Mouse (Mus musculus) cerebellum, adult 11 months (tissue): Measurements from ENCODE around the gene Hs6st3.

Experiments used
- DNase-seq: peaks from one replicate; pipeline ENCODE4 v3.0.0; 2022

Gene Hs6st3

DNA sequence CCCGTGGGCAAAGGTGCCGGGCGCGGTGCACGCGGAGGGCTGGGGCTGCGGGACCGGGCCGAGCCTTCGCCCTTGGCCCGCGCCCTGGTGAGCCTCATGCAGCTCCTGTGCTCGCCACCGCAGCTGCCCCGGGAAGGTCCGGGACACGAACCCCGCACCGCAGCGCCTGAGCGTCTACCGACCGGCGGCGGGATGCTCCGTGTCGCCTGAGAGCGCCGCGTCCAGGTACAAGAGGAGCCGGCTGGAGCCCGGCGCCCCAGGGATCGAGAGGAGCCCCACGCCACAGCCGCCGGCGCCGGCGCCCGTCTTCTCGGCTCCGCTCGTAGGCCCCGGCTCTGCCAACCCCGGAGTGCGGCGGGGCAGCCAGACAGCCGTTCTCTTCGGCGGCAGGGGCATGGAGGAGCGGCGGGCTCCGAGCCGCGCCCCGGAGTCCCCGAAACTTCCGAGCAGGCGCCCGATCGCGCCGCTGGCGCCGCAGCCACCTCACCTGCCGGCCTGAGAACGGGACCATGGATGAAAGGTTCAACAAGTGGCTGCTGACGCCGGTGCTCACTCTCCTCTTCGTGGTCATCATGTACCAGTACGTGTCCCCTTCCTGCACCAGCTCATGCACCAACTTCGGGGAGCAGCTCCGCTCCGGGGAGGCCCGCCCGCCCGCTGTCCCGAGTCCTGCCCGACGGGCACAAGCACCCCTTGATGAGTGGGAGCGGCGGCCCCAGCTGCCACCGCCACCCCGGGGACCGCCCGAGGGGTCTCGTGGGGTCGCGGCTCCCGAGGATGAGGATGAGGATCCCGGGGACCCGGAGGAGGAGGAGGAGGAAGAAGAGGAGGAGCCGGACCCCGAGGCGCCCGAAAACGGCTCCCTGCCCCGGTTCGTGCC, at the start of gene Hs6st3:
Hs6st3 (plus strand) TSS at position 436 of the 880 bp plus-strand sequence.
- DNase-seq, result peak; percentile 27

DNA sequence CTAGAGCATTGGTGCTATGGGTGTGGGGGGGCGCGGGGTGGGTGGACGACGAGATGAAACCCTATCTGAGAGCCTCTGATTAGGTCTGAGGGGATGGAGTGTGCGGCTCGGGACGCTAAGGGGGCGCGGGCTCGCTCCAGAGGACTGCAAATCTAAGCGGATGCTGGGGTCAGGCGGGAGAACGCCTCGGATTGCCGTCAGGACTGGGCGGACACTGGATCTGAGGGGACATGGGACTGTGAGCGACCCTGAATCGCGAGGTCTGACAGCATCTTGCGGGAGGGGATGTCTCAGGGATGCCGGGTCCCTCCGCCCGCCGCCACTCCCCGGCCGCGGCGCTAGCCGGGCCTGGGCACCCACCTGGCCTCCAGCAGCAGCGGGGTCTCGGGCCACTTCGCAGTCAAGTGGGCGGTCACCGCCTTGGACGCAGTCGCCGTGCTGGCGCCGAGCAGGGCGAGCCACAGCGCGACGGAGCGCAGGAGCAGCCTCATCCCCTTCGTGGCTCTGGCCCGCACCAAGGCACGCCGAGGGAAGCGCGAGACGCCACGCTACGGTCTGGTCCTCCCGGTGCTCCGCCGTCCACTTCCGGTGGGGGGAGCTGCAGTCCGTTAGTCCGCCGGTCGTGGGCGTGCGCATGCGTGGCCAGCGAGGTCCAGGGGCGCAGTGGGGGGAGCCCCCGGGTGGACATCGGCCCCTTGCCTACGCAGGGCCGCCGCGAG, 39.1 kb upstream of the Hs6st3 start, which contains the start of gene Uggt2:
Uggt2 (minus strand) TSS at position 580 of the 719 bp plus-strand sequence.
- peak; percentile 94 for DNase-seq

- DNase-seq, result no peak
Observed at GRCm38 (mm10) chr14:119099570-119099891, 38.6 kb upstream of the Hs6st3 start.

DNA sequence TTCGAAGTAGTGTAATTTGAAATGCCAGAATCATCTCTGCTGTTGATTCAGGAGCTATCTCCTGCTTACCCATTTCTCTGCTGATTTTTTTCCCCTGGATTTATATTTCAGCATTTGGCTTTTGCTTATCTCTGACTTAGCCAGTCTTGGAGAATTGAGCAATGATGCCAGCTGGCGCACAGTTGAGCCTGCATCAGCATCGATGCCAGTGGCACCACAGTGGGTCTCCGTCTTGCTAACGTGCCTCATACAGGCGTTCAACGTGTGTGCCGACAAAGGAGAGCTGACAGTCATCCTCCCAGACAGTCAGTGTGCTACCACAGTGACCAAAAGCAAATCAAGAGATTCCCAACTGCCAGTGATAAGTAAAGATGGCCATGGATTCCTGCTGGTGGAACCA, 30.6 kb upstream of the Hs6st3 start:
- DNase-seq, result peak; percentile 11

DNA sequence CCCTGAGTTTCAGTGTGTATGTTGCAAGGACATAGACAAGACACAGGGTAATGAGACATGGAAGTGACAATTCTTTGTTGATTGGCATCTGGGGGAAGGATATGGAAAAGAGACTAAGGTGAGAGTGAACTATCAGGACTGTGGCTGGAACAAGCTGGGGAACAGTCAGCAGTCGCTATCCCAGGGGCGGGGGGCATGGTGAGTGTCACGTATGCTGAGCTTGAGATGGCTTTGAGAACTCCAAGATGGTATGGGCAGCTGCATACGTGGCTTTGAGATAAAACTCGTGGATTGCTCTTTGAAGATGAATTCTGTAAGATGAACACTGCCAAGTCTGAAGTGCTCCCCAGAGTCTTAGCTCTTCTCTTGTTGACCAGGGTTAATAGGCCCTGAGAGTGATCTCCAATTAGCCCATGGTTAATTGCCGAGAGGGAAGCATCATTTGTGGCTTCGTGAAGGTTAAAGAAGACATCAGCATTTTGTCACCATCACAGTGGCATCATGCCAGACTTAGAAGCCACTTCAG, 29.3 kb upstream of the Hs6st3 start:
- DNase-seq, result no peak

DNA sequence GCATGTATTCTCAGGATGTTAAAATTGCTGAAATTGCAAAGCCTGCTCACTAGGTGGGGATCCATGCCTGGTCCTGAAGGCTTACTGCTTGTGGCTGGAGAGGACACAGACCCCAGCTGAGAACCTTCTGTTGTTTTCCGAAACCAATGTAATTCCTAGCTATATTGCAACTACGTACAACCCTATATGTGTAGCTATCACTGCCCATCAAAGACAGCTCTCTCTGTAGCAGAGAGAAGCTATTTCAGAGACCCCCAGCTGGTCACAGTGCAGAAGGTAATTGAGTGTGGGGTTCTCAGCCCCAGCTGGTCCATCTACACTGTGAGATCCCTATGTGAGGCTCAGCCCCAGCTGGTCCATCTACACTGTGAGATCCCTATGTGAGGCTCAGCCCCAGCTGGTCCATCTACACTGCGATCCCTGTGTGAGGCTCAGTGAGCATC, 28.3 kb upstream of the Hs6st3 start:
- no peak for DNase-seq

DNA sequence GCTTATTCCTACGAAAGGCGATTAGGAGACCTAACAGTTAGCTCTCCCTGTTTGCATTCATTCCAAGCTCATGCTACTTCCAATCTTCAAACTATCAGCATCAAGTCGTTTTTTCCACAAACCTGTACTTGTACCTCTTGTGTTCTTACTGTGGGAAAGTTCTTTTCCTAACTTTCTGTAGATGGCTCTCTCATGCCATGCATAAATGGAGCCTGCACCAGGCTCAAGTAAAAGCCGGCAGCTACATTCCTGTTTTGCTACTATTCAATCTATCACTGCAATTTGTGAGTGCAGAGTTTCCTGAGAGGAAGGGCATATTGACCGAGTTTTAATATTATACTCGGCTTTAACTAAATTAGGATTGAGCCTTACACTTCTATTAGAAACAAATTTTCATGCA, 25.6 kb upstream of the Hs6st3 start:
- no peak for DNase-seq

DNA sequence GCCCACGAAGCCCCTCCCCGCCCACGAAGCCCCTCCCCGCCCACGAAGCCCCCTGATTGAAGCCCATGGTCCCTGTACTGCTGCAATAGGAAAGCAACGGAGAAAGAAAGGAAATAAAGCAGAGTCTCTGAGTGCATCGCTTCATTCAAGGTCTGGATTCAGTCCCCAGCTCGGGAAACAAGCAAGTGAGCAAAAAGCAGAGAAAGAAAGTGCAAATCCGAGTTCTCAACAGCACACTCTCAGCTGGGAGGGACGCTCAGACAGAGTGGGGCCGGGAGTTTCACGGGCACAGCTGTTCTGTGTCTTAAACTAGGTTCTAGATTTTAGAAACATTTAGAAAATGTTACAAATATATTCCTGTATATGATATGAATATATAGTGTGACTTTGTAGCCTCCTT, 14.6 kb upstream of the Hs6st3 start:
- DNase-seq, result no peak

DNA sequence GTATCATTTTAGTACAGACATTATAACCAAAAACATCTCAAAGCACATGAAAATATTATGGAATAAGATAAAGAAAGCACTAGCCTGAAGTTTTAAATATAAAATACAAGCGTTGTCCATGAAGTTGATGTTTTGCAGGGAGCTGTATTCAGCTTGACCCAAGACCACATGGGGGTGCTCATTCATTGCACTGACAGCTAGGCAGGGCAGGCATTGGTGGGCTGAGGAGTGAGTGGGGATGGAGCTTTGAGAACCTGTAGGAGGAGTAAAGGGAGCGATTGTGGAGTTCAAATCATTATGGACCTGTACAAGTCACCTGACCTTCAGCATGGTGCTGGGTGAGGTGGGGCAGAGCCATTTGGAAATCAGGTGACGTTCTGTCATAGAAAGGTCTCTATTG, 14.1 kb upstream of the Hs6st3 start:
- no peak for DNase-seq

DNA sequence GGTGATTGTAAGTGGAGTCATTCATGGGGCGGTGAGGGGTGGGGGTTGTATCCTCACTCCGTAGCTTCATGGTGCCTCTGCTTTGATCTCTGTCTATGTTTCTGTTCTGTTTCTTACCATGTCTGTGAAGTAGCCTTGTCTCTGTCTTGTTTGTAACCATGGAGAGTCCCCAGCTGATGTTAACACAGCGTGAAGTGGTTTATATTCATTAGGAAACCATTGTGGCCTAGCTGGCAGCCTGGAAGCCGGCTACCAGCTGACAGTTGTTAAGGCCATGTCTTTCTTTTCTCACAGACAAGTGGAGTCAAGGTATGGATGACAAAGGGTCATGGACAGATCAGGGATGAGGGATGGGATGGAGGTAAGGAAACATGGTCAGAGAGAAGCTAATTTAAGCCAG, 12.3 kb upstream of the Hs6st3 start:
- DNase-seq, result no peak

DNA sequence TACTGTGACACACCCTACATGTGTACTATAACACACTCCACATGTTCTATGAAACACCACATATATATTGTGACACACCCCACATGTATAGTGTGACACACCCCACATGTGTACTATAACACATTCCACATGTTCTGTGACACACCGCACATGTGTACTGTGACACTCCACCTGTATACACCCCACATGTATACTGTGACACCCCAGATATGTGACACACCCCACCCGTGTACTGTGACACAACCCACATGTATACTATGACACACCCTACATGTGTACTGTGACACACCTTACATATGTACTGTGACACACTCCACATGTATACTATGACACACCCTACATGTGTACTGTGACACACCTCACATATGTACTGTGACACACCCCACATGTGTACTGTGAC, 10.8 kb upstream of the Hs6st3 start:
- no peak for DNase-seq

DNA sequence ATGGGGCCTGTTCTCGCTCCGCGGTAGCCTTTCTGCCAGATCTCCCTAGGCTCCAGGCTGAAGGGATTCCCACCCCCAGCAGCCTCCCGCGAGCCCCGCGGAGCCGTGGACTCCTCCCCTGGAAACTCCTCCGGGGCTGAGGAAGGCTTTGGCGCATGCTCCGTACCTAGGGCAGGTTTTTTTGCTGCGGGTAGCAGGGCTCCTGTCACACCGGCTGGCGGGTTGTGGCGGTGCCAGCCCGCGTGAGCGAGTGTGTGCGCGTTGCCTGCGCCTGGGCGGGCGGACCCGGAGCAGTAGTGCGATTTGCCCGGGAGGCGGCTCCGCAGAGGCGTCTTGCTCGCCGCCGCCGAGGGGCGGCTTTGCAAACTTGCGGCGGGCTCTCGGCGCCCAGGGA, 632 bp upstream of the Hs6st3 start:
- DNase-seq, result peak; percentile 87

GRCm38 (mm10) chr14:119138786-119139100, 602 bp downstream of the Hs6st3 start:
- peak; percentile 36 for DNase-seq

DNA sequence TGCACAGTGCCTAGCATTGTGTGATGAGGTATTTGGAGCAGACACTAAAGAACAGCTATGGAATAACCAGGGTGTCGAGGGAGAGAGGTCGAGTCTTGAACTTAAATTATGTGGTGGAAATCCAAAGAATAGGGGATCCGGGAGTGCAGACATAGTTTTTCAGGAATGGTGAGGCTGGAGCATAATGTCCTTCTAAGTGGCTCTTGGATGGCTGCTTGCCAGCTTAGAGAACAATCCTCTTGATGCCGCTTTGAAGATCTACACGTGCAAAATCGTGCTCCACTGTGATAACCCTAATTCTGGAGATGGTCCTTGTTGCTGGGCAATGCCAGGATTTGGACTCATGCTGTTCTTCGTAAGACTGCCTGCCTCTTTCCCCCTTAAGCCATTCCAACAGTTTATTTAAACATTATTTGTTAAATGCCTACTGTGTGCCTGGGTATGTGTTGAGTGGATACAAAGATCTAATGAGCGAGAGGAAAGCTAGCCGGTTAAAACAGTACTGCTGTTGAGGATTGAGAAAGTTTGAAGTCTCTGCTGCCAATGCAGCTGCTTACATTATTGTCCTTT, 1.3 kb downstream of the Hs6st3 start:
- DNase-seq, result no peak

- no peak for DNase-seq
Observed at GRCm38 (mm10) chr14:119153088-119153487, 14.9 kb downstream of the Hs6st3 start.

GRCm38 (mm10) chr14:119193905-119194304, 55.8 kb downstream of the Hs6st3 start:
- DNase-seq, result no peak

GRCm38 (mm10) chr14:119203508-119203907, 65.4 kb downstream of the Hs6st3 start:
- DNase-seq, result no peak

- no peak for DNase-seq
Observed at GRCm38 (mm10) chr14:119215576-119216309, 77.6 kb downstream of the Hs6st3 start.

DNA sequence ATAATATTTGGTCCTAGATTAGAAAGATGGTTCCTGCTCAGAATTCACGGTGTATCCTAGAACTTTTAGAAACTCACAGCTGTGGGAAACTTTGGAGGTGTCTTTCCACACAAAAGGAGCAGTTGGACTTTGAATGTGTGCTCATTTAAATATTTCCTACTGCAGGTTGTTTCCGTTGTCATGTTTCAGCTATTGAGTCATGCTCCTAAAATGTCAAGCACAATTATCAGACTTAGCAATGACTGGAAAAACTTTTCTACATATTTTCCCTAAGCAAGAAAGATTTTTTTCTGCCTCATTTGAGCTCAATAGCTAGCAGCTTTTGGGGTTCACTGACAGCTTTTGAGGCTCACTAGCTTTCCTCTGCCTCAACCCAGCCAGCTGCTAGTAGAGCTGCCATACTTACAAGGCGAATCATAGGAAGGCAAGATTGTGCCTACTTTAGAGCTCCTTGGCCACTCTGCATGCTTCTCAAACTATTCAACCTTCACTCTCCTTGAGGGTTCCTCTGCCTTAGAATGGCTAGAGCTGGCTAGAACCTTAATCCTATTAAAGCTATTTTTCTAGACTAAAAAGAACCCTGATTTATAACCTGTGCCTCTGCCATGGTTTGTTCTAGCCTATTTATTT, 89.7 kb downstream of the Hs6st3 start:
- DNase-seq, result no peak

GRCm38 (mm10) chr14:119233598-119233997, 95.5 kb downstream of the Hs6st3 start:
- no peak for DNase-seq

GRCm38 (mm10) chr14:119247131-119247530, 109.0 kb downstream of the Hs6st3 start:
- no peak for DNase-seq

DNA sequence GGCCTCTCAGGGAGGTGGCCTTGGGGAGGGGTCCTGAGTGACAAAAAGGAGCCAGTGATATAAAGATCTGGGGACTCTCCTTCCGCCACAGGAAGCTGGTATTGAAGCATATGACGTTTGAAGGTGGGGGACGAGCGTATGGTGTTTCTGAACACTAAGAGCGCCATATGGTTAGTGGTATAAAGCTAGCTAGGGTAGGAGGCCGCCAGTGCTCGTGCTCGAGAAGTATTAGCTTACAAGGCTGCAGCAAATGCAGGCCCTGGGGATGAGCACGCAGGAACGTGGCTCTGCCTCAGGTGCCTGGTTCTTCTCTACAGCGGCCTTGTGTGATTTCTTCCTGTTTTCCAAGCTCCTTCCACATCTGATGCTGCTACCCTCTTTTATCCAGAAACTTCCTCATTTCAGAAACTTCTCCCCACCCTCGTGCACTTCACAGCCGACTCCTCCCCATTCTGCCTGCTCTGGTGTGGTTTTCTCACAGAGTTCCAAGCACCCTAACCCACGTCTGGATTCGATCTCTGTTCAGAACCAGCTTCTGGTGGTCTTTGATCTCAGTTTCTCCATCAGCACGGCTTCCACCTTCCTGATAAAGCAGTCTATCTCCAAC, 110.0 kb downstream of the Hs6st3 start:
- DNase-seq, result no peak
